Mouse (Mus musculus): ENCODE measurements at regions not wholly inside any gene's neighbourhood (a gene's known extent, or its start where the extent isn't known, plus 50 kb on each side); places are given as distances from the start of the nearest gene placed in this dataset.

GRCm38 (mm10) chr5:148774446-148774845 lies 154.7 kb downstream of the Katnal1 start:
- TF ChIP-seq POLR2A (IDR thresholded peaks at IDR 0.05; ENCODE audit: borderline replicate concordance, extremely low read depth, insufficient read depth, insufficient read length) = no peak
- H3K27ac ChIP-seq (replicated peaks; ENCODE audit: low read depth, low read length) = no peak overlapping the region
- H3K36me3 ChIP-seq (ENCODE audit: control insufficient read depth, insufficient read depth, low read length) = no peaks in the 10 kb centered on the region
- no peak overlapping the region for H3K4me3 ChIP-seq (replicated peaks; ENCODE audit: low read length)
- no peak overlapping the region for H3K4me2 ChIP-seq (replicated peaks; ENCODE audit: low read depth, low read length, severe bottlenecking)
- no peaks in the 10 kb centered on the region for H3K27me3 ChIP-seq (ENCODE audit: control insufficient read depth, insufficient read depth, low read length)
- no peak overlapping the region for H3K9ac ChIP-seq (ENCODE audit: low read depth, low read length, severe bottlenecking)
- H3K9me3 ChIP-seq (ENCODE audit: control insufficient read depth, low read length) = no peaks in the 10 kb centered on the region
- no peaks in the 10 kb centered on the region for H3K4me1 ChIP-seq (ENCODE audit: control insufficient read depth, insufficient read depth, low read length)
- no peak for ATAC-seq (ENCODE audit: low FRiP score, low read depth)
- 69% methylated on average over 3 of the region's 3 CpGs for WGBS
- no peak for DNase-seq (ENCODE audit: low spot score)

DNA sequence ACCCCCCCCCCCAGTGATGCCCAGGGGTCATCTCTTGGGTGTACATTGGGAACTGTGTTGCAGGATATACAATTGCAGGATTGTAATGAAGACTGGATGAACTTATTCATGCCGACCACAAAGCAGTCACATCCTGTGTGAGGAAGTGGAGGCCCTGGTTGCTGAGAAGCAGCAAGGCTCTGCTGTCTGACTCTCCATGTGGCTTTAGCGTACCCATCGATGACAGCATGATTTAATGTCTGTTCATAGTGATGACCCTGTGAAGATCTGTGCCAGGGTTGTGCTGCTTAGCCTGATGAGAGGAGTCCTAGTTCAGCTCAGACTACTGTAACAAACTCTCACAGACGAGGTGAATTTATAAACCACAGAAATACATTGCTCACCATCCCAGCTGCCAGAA lies 159.7 kb downstream of the Katnal1 start:
- DNase-seq (ENCODE audit: low spot score) = no peak
- Histone ChIP-seq H3K4me2 (replicated peaks; ENCODE audit: low read depth, low read length, severe bottlenecking) (no peak overlapping the region), H3K4me3 (replicated peaks; ENCODE audit: low read length) (no peak overlapping the region), H3K27ac (replicated peaks; ENCODE audit: low read depth, low read length) (no peak overlapping the region), H3K9me3 (ENCODE audit: control insufficient read depth, low read length) (no peaks in the 10 kb centered on the region), H3K9ac (ENCODE audit: low read depth, low read length, severe bottlenecking) (no peak overlapping the region), H3K27me3 (ENCODE audit: control insufficient read depth, insufficient read depth, low read length) (no peaks in the 10 kb centered on the region), H3K36me3 (ENCODE audit: control insufficient read depth, insufficient read depth, low read length) (no peaks in the 10 kb centered on the region), H3K4me1 (ENCODE audit: control insufficient read depth, insufficient read depth, low read length) (no peaks in the 10 kb centered on the region)
- WGBS = 85% methylated on average over 4 of the region's 4 CpGs
- no peak for ATAC-seq (ENCODE audit: low FRiP score, low read depth)
- no peak for TF ChIP-seq POLR2A (IDR thresholded peaks at IDR 0.05; ENCODE audit: borderline replicate concordance, extremely low read depth, insufficient read depth, insufficient read length)

DNA sequence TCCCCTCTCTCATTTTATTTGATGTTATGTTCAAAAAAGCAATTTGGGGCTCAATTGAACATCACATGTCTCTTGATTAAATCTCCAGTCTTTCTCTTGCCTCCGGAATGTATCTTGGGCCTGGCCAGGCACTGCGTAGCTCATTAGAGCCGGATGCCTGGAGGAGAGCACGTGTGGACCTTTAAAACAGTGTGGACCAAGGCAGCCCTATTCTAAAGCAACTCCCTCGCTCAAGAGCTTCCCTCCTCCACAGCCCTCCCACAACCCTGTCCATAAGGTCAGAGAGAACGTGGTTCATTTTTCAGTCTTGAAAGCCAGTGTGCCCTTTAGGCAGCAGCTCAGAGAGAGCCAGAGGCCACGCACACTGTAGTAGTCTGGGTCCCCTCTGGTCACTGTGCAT lies 160.8 kb downstream of the Katnal1 start:
- ATAC-seq (ENCODE audit: low FRiP score, low read depth) = no peak
- no peaks in the 10 kb centered on the region for H3K9me3 ChIP-seq (ENCODE audit: control insufficient read depth, low read length)
- no peak for DNase-seq (ENCODE audit: low spot score)
- H3K4me2 ChIP-seq (replicated peaks; ENCODE audit: low read depth, low read length, severe bottlenecking) = no peak overlapping the region
- no peak for TF ChIP-seq POLR2A (IDR thresholded peaks at IDR 0.05; ENCODE audit: borderline replicate concordance, extremely low read depth, insufficient read depth, insufficient read length)
- 55% methylated on average over 7 of the region's 7 CpGs for WGBS
- H3K27ac ChIP-seq (replicated peaks; ENCODE audit: low read depth, low read length) = no peak overlapping the region
- no peaks in the 10 kb centered on the region for H3K4me1 ChIP-seq (ENCODE audit: control insufficient read depth, insufficient read depth, low read length)
- H3K4me3 ChIP-seq (replicated peaks; ENCODE audit: low read length) = no peak overlapping the region
- H3K9ac ChIP-seq (ENCODE audit: low read depth, low read length, severe bottlenecking) = no peak overlapping the region
- no peaks in the 10 kb centered on the region for H3K27me3 ChIP-seq (ENCODE audit: control insufficient read depth, insufficient read depth, low read length)
- H3K36me3 ChIP-seq (ENCODE audit: control insufficient read depth, insufficient read depth, low read length) = no peaks in the 10 kb centered on the region

DNA sequence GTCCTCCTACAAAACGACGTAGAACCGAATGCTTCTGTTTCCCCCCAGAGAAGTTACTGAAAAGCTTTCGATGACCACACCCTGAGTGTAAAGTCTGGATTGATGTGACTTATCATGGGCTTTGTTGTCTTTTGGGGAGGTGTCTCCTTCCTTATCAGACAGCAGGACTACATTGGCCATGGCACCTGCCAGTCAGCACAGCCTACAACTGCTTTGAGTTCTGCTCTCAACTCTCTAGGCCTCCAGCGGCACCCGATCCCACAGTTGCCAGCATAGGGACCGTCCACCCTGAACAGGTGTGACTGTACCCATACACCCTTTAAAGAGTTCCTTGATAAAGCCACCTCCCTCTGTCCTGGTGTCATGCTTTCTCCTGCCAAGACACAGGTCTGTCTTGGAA lies 163.1 kb downstream of the Katnal1 start:
- no peaks in the 10 kb centered on the region for H3K36me3 ChIP-seq (ENCODE audit: control insufficient read depth, insufficient read depth, low read length)
- H3K9ac ChIP-seq (ENCODE audit: low read depth, low read length, severe bottlenecking) = no peak overlapping the region
- H3K27me3 ChIP-seq (ENCODE audit: control insufficient read depth, insufficient read depth, low read length) = no peaks in the 10 kb centered on the region
- no peak for TF ChIP-seq POLR2A (IDR thresholded peaks at IDR 0.05; ENCODE audit: borderline replicate concordance, extremely low read depth, insufficient read depth, insufficient read length)
- H3K9me3 ChIP-seq (ENCODE audit: control insufficient read depth, low read length) = no peaks in the 10 kb centered on the region
- 91% methylated on average over 7 of the region's 7 CpGs for WGBS
- no peak for ATAC-seq (ENCODE audit: low FRiP score, low read depth)
- no peaks in the 10 kb centered on the region for H3K4me1 ChIP-seq (ENCODE audit: control insufficient read depth, insufficient read depth, low read length)
- H3K27ac ChIP-seq (replicated peaks; ENCODE audit: low read depth, low read length) = no peak overlapping the region
- no peak overlapping the region for H3K4me3 ChIP-seq (replicated peaks; ENCODE audit: low read length)
- no peak for DNase-seq (ENCODE audit: low spot score)
- no peak overlapping the region for H3K4me2 ChIP-seq (replicated peaks; ENCODE audit: low read depth, low read length, severe bottlenecking)

DNA sequence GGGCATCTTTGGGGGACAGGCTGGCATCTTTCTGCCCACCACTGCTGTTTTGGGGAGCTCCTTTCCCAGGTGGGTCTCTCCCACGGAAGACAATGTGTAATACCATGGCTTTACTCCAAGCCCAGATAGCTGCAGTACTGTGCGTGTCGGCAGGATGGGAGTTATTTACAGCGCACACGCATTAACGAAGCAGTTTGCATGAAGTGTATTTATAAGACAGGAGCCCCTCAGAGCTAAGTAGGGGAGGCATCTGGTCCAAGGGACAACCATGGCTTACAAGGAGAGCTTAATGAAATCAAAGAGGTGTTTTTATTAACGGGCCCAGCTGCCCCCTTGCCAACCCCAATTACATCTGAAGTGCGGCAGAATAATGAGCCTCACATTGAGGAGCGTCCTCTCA lies 169.0 kb downstream of the Katnal1 start:
- Histone ChIP-seq H3K27me3 (ENCODE audit: control insufficient read depth, insufficient read depth, low read length) (no peaks in the 10 kb centered on the region), H3K27ac (replicated peaks; ENCODE audit: low read depth, low read length) (no peak overlapping the region), H3K9me3 (ENCODE audit: control insufficient read depth, low read length) (no peaks in the 10 kb centered on the region), H3K4me1 (ENCODE audit: control insufficient read depth, insufficient read depth, low read length) (peaks cover 20% of the 10 kb centered on the region), H3K4me2 (replicated peaks; ENCODE audit: low read depth, low read length, severe bottlenecking) (no peak overlapping the region), H3K36me3 (ENCODE audit: control insufficient read depth, insufficient read depth, low read length) (no peaks in the 10 kb centered on the region), H3K4me3 (replicated peaks; ENCODE audit: low read length) (no peak overlapping the region), H3K9ac (ENCODE audit: low read depth, low read length, severe bottlenecking) (no peak overlapping the region)
- DNase-seq (ENCODE audit: low spot score) (no peak), ATAC-seq (ENCODE audit: low FRiP score, low read depth) (no peak)
- no peak for TF ChIP-seq POLR2A (IDR thresholded peaks at IDR 0.05; ENCODE audit: borderline replicate concordance, extremely low read depth, insufficient read depth, insufficient read length)
- WGBS = 38% methylated on average over 9 of the region's 9 CpGs

DNA sequence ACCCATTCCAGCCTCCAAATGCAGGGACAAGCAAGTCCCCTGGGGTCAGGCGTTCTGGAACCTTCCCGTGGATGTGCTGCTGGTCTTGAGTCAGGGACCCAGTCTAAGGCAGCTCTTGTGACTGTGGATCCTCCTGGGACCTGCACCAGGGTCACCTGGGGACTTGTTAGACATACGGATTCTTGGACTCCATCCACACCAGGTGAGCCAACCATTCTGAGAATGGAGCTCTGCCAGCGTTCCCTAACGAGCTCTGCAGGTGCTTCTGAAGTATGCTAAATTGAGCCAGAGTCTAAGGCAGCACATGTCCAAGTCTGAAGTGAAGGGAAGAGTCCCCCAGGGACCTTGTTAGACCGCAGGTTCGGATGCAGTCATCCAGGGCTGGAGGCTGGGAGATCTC lies 170.3 kb downstream of the Katnal1 start:
- no peak for TF ChIP-seq POLR2A (IDR thresholded peaks at IDR 0.05; ENCODE audit: borderline replicate concordance, extremely low read depth, insufficient read depth, insufficient read length)
- no peaks in the 10 kb centered on the region for H3K36me3 ChIP-seq (ENCODE audit: control insufficient read depth, insufficient read depth, low read length)
- no peak overlapping the region for H3K9ac ChIP-seq (ENCODE audit: low read depth, low read length, severe bottlenecking)
- H3K4me2 ChIP-seq (replicated peaks; ENCODE audit: low read depth, low read length, severe bottlenecking) = no peak overlapping the region
- DNase-seq (ENCODE audit: low spot score) (no peak), ATAC-seq (ENCODE audit: low FRiP score, low read depth) (no peak)
- no peak overlapping the region for H3K4me3 ChIP-seq (replicated peaks; ENCODE audit: low read length)
- H3K27ac ChIP-seq (replicated peaks; ENCODE audit: low read depth, low read length) = no peak overlapping the region
- 48% methylated on average over 7 of the region's 7 CpGs for WGBS
- H3K9me3 ChIP-seq (ENCODE audit: control insufficient read depth, low read length) = no peaks in the 10 kb centered on the region
- peaks cover 20% of the 10 kb centered on the region for H3K4me1 ChIP-seq (ENCODE audit: control insufficient read depth, insufficient read depth, low read length)
- H3K27me3 ChIP-seq (ENCODE audit: control insufficient read depth, insufficient read depth, low read length) = no peaks in the 10 kb centered on the region
